In the genomic region with DNA sequence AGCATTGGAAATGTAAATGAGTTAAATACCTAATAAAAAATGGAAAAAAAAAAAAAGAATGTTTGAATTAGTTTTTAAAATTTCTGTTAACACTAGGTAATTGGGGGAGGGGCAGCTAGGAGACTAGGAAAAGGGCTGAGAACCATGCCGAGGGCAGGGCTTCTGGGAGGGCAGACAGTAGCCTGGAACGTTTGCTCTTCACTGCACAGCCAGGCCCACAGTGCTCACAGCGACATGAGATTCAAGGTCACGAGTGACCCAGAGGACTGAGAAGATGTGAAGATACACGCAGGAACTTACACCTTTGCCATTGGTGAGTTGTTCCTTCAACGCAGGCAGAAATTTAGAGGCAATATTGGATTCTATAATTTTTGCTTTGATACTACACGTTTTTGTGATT, we compare ENCODE assay signal across 24 mouse cellular contexts. TPM values are rescaled to one million over a fixed set of nuclear protein-coding genes. Genes with fewer than 3 reads are reported as not detected.
DNase-seq lines count a peak whose midpoint lies in the region; ATAC-seq lines count a peak whose summit lies in the region.
"Had no signal": no experiment of that assay in that cellular context is flagged by ENCODE, and none has a peak within 500 bp of the region (broad histone marks: within the 10 kb centered on the region; RNA-seq: fewer than 3 reads in every experiment).

No protein-coding gene starts in this region.

- DNase-seq in heart, adult 11 months: peak; percentile 82
- no peak for DNase-seq in heart, postnatal 10 days
- DNase-seq in heart, embryonic 10.5 days (ENCODE audit: low spot score): peak; percentile 64
- DNase-seq: adrenal gland, adult 2 months; adrenal gland, adult 8-10 months; adrenal gland, postnatal 10 days; adrenal gland, postnatal 14 days; adrenal gland, postnatal 25 days; B cell, adult 2 months; cerebellum, adult 11 months; cerebellum, adult 11-12 months; cerebellum, adult 18-20 months had no signal

- 81% methylated on average over 7 of the region's 7 CpGs for WGBS in heart, embryonic 10.5 days
- 75% methylated on average over 7 of the region's 7 CpGs for WGBS in heart, embryonic 11.5 days (ENCODE audit: insufficient replicate concordance)

- no peak overlapping the region for H3K4me3 ChIP-seq in heart, embryonic 10.5 days
- no peak overlapping the region for H3K4me3 ChIP-seq in heart, embryonic 11.5 days (ENCODE audit: low read depth, low read length)

- H3K4me2 ChIP-seq in heart, embryonic 11.5 days: no peak overlapping the region

- no peak overlapping the region for H3K9ac ChIP-seq in heart, embryonic 11.5 days (ENCODE audit: low read depth, low read length)

- H3K27ac ChIP-seq in heart, embryonic 10.5 days: no peak overlapping the region
- H3K27ac ChIP-seq in heart, embryonic 11.5 days (ENCODE audit: low read depth, low read length): no peak overlapping the region

- no peaks in the 10 kb centered on the region for H3K27me3 ChIP-seq in heart, embryonic 10.5 days (ENCODE audit: insufficient read depth, poor library complexity, severe bottlenecking)
- no peaks in the 10 kb centered on the region for H3K27me3 ChIP-seq in heart, embryonic 11.5 days (ENCODE audit: control insufficient read depth, insufficient read depth, low read length)
- H3K27me3 ChIP-seq: CH12.LX, Patski had no signal

- intact Hi-C loops in heart, postnatal 10 days (cut with DNase I): no loop called here

- ATAC-seq in heart, embryonic 11.5 days (replicated peaks; ENCODE audit: insufficient number of reproducible peaks, low FRiP score, low TSS enrichment): no peak
- ATAC-seq: activated CD4-positive, CD25-positive, alpha-beta regulatory T cell, adult 4 months; CD4-positive, CD25-positive, alpha-beta regulatory T cell, adult 4 months; Patski had no signal

- no peaks in the 10 kb centered on the region for H3K36me3 ChIP-seq in heart, embryonic 10.5 days
- no peaks in the 10 kb centered on the region for H3K36me3 ChIP-seq in heart, embryonic 11.5 days (ENCODE audit: control insufficient read depth, insufficient read depth, low read length)
- H3K36me3 ChIP-seq: G1E had no signal

- H3K4me1 ChIP-seq in heart, embryonic 10.5 days: peaks cover 15% of the 10 kb centered on the region
- H3K4me1 ChIP-seq in heart, embryonic 11.5 days (ENCODE audit: control insufficient read depth, insufficient read depth, low read length): no peaks in the 10 kb centered on the region

- no peaks in the 10 kb centered on the region for H3K9me3 ChIP-seq in heart, embryonic 10.5 days
- no peaks in the 10 kb centered on the region for H3K9me3 ChIP-seq in heart, embryonic 11.5 days (replicated peaks; ENCODE audit: control insufficient read depth, low read length)
- H3K9me3 ChIP-seq: G1E had no signal

RNA-seq across cellular contexts. Expression of a gene that starts 2.2 kb away (rescaled TPM):
- total RNA-seq in heart, postnatal 10 days (2021): 1 to 10 TPM; 6.9 to 7.5 TPM
- polyA plus RNA-seq in heart, embryonic 10.5 days (2016; fragmentation: Nextera tagmentation; extraction: Ambion mirVana): 0.63 and 1.2 TPM in 2 replicates
- polyA plus RNA-seq in heart, embryonic 11.5 days (2014; fragmentation: Nextera tagmentation; extraction: Ambion mirVana): 1.1 and 1.3 TPM in 2 replicates
- total RNA-seq: adrenal gland, adult 18-20 months; adrenal gland, adult 2 months; adrenal gland, adult 8-10 months; adrenal gland, postnatal 10 days; adrenal gland, postnatal 14 days; adrenal gland, postnatal 25 days; adrenal gland, postnatal 36 days; adrenal gland, postnatal 4 days; CH12.LX; ES-E14; G1E; MEL had no signal
- polyA plus RNA-seq: activated CD4-positive, CD25-positive, alpha-beta regulatory T cell, adult 4 months; adrenal gland, adult 2 months; brain, embryonic 14.5 days; CD4-positive, CD25-positive, alpha-beta regulatory T cell, adult 4 months; G1E; Patski had no signal

Comparison
In these comparisons a context has a peak if more than half of its experiments do, and no peak if none do; other contexts are left out.
1. DNase-seq: peak in heart, adult 11 months (single experiment) and heart, embryonic 10.5 days (single experiment); none in heart, postnatal 10 days (0 of 2).